Mouse (Mus musculus) limb, embryonic 12.5 days (tissue): ENCODE results near the gene Gm20441. TPM values are rescaled to one million over a fixed set of nuclear protein-coding genes. Genes with fewer than 3 reads are reported as not detected.

Experiments
- ATAC-seq: fragments of 200-750 bp; cut with Nextera tagmentation; 2 replicates; pipeline ENCODE4 v1.8.0; 2017; ENCODE audit warnings: low read depth, moderate TSS enrichment; ENCODE audit not compliant: insufficient number of reproducible peaks, insufficient read depth, low FRiP score, low TSS enrichment
- H3K27ac ChIP-seq: fragments of 300-500 bp; sonication (generic); 2 replicates; pipeline ENCODE4 v1.5.1; 2016; ENCODE audit warnings: mild to moderate bottlenecking, moderate library complexity
- H3K27me3 ChIP-seq: fragments of 300-500 bp; sonication (generic); 2 replicates; pipeline ENCODE4 v1.6.1; 2016; ENCODE audit warnings: mild to moderate bottlenecking, moderate library complexity
- H3K36me3 ChIP-seq: fragments of 300-500 bp; sonication (generic); 2 replicates; pipeline ENCODE4 v1.6.1; 2016; ENCODE audit warnings: mild to moderate bottlenecking, moderate library complexity
- H3K4me1 ChIP-seq: fragments of 300-500 bp; sonication (generic); replicated peaks from 2 replicates; pipeline ENCODE4 v1.6.1; 2016
- H3K4me2 ChIP-seq: fragments of 300-500 bp; sonication (generic); 2 replicates; pipeline ENCODE4 v1.6.1; 2016; ENCODE audit warnings: mild to moderate bottlenecking, moderate library complexity
- H3K4me3 ChIP-seq: fragments of 300-500 bp; sonication (generic); replicated peaks from 2 replicates; pipeline ENCODE4 v1.5.1; 2016; ENCODE audit warnings: mild to moderate bottlenecking
- H3K9ac ChIP-seq: fragments of 300-500 bp; sonication (generic); replicated peaks from 2 replicates; pipeline ENCODE4 v1.6.1; 2016; ENCODE audit warnings: mild to moderate bottlenecking, moderate library complexity
- H3K9me3 ChIP-seq: fragments of 300-500 bp; sonication (generic); 2 replicates; pipeline ENCODE4 v1.6.1; 2016; ENCODE audit warnings: mild to moderate bottlenecking, moderate library complexity
- WGBS: fragments of 180-500 bp; shearing (Covaris S2); methylation state at CpG from one replicate; pipeline ENCODE4 v1.1.7; 2016; 5-methylcytosine and 5-hydroxymethylcytosine counted together
- polyA plus RNA-seq: library from polyadenylated mRNA; unstranded; fragments of >200 nt; fragmentation: Nextera tagmentation; extraction: Ambion mirVana; gene quantifications from 2 replicates; pipeline ENCODE4 v1.2.1, GENCODE M21; 2016

Gene Gm20441
- polyA plus RNA-seq, 1 experiment from 2014 or later = 0.35 TPM

- WGBS = 96% methylated on average over 3 of the region's 3 CpGs
- H3K9ac ChIP-seq = no peak overlapping the region
- H3K4me1 ChIP-seq = peaks cover 13% of the 10 kb centered on the region
- no peak for ATAC-seq
- H3K27ac ChIP-seq = no peak overlapping the region
- H3K9me3 ChIP-seq = no peaks in the 10 kb centered on the region
- H3K4me3 ChIP-seq = no peak overlapping the region
- H3K27me3 ChIP-seq = no peaks in the 10 kb centered on the region
- H3K4me2 ChIP-seq = no peak overlapping the region
- peaks cover 25% of the 10 kb centered on the region for H3K36me3 ChIP-seq
Observed at GRCm38 (mm10) chr10:75760311-75760710, 20.4 kb downstream of the Gm20441 start.

DNA sequence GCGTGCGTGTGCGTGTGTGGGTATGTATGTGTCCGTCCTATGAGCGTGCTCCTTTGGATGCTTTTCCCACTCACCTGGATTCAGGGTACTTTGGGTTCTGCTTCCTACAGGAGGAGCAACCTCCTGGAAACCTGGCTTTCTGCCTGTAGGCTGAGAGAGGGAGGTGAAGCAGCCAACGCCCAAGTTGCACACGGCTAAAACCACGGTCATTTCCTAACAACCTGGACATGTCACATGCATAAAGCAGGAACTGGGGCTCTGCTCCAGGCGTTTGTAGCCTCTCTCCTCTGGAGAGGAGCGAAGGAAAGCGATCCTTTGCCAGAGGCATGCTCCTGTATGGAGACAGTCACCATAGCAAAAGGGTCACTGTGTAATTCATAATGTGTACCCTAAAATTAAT lies 24.0 kb downstream of the Gm20441 start:
- no peaks in the 10 kb centered on the region for H3K4me1 ChIP-seq
- no peak overlapping the region for H3K9ac ChIP-seq
- WGBS = 92% methylated on average over 11 of the region's 11 CpGs
- no peaks in the 10 kb centered on the region for H3K9me3 ChIP-seq
- H3K4me3 ChIP-seq = no peak overlapping the region
- ATAC-seq = no peak
- no peak overlapping the region for H3K4me2 ChIP-seq
- no peaks in the 10 kb centered on the region for H3K27me3 ChIP-seq
- no peak overlapping the region for H3K27ac ChIP-seq
- H3K36me3 ChIP-seq = peaks cover 60% of the 10 kb centered on the region

DNA sequence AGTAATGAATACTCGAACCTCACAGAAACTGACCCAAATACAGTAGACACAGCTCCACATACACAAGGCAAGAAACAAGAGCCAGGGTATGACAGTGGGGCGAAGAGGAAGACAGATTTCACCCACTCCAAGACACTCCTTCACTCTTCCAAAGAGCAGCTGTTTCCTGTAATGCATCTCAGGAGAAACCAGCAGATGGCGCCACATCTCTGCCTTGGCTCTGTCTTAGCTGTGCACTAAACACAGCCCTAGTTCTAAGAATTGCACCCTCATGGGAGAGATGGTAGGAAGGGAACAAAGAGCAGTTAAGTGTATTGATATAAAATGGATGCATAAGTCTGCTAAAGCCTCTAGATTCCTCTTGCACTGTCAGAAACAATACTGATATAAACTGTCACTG lies 36.7 kb downstream of the Gm20441 start:
- no peaks in the 10 kb centered on the region for H3K4me1 ChIP-seq
- no peak overlapping the region for H3K27ac ChIP-seq
- H3K9ac ChIP-seq = no peak overlapping the region
- 46% methylated on average over 3 of the region's 3 CpGs for WGBS
- no peaks in the 10 kb centered on the region for H3K9me3 ChIP-seq
- H3K36me3 ChIP-seq = peaks cover 94% of the 10 kb centered on the region
- H3K4me3 ChIP-seq = no peak overlapping the region
- ATAC-seq = peak; percentile 85; the same call in 1 of the 2 replicates
- H3K27me3 ChIP-seq = no peaks in the 10 kb centered on the region
- H3K4me2 ChIP-seq = no peak overlapping the region

DNA sequence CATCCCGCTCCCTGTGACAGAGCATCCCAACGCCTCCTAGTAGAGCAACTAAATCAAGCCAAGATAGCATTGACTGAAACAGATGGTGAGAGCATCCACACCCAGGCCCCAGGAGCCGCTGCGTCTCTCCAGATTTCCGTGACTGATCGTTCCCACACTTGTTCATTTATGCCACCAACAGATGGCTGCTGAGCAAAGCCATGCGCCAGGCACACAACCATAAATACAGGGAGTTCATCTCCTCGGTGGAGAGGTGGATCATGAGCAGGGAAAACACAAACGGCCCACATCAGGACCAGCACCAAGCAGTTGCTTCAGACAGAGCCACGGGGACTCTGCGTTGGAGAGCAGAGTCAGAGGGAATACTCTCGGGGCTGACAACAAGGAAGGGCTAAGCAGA lies 37.4 kb downstream of the Gm20441 start:
- no peak overlapping the region for H3K9ac ChIP-seq
- H3K4me3 ChIP-seq = no peak overlapping the region
- no peaks in the 10 kb centered on the region for H3K27me3 ChIP-seq
- no peak for ATAC-seq
- H3K4me2 ChIP-seq = no peak overlapping the region
- H3K36me3 ChIP-seq = peaks cover 94% of the 10 kb centered on the region
- 92% methylated on average over 12 of the region's 12 CpGs for WGBS
- H3K4me1 ChIP-seq = no peaks in the 10 kb centered on the region
- H3K9me3 ChIP-seq = no peaks in the 10 kb centered on the region
- no peak overlapping the region for H3K27ac ChIP-seq

DNA sequence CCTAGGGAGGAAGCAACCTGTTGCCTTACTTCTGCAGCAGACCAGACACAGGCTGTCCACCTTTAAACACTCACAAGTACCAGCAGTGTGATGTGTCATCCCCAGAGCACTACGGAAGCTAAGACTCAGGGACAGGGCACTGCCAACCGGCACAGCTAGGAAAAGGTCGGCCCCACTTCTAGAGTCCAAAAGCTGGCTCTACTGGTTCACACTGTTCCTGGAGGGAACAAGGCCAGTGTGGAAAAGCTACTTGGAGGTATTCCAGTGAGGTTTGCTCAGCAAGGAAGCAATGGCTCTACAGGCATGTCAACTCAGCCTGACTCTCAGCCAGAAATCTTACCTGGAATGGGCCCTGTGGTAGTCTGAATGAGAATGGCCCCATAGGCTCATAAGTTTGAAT lies 39.9 kb downstream of the Gm20441 start:
- 89% methylated on average over 3 of the region's 3 CpGs for WGBS
- Histone ChIP-seq H3K4me2 (no peak overlapping the region), H3K9ac (no peak overlapping the region), H3K27ac (no peak overlapping the region), H3K27me3 (no peaks in the 10 kb centered on the region), H3K4me1 (no peaks in the 10 kb centered on the region), H3K4me3 (no peak overlapping the region), H3K36me3 (peaks cover 94% of the 10 kb centered on the region), H3K9me3 (no peaks in the 10 kb centered on the region)
- no peak for ATAC-seq

- peaks cover 91% of the 10 kb centered on the region for H3K36me3 ChIP-seq
- H3K4me2 ChIP-seq = no peak overlapping the region
- no peaks in the 10 kb centered on the region for H3K4me1 ChIP-seq
- H3K4me3 ChIP-seq = no peak overlapping the region
- no peak overlapping the region for H3K9ac ChIP-seq
- no peaks in the 10 kb centered on the region for H3K27me3 ChIP-seq
- 95% methylated on average over 7 of the region's 7 CpGs for WGBS
- no peak overlapping the region for H3K27ac ChIP-seq
- H3K9me3 ChIP-seq = no peaks in the 10 kb centered on the region
- ATAC-seq = no peak
Observed at GRCm38 (mm10) chr10:75725449-75725848, 55.3 kb downstream of the Gm20441 start.

Other genes starting within 250 kb of the Gm20441 start
- 0.93 and 1.3 TPM in 2 replicates for gene Lrrc75b, start 220.6 kb downstream of the Gm20441 start, polyA plus RNA-seq
- 0.79 and 0.88 TPM in 2 replicates for gene Ggt1, start 219.3 kb downstream of the Gm20441 start, polyA plus RNA-seq
- 0.70 and 1.1 TPM in 2 replicates for gene Ggt5, start 191.6 kb downstream of the Gm20441 start, polyA plus RNA-seq
- gene Susd2, start 136.9 kb downstream of the Gm20441 start, polyA plus RNA-seq = 1.5 and 2.2 TPM in 2 replicates
- gene Cabin1, start 16.6 kb downstream of the Gm20441 start, polyA plus RNA-seq = 27.2 and 29.3 TPM in 2 replicates
- gene Ddt, start 7.5 kb downstream of the Gm20441 start, polyA plus RNA-seq = 104 and 112 TPM in 2 replicates
- 9.2 and 9.4 TPM in 2 replicates for gene Gstt3, start 460 bp upstream of the Gm20441 start, polyA plus RNA-seq
- 9.2 and 9.8 TPM in 2 replicates for gene Gstt1, start 17.6 kb upstream of the Gm20441 start, polyA plus RNA-seq
- gene Gstt4, start 41.6 kb upstream of the Gm20441 start, polyA plus RNA-seq = not detected in 2 replicates
- 9.7 and 11.1 TPM in 2 replicates for gene Gstt2, start 56.5 kb upstream of the Gm20441 start, polyA plus RNA-seq
- gene Mif, start 79.3 kb upstream of the Gm20441 start, polyA plus RNA-seq = 1,855 and 1,928 TPM in 2 replicates
- gene Derl3, start 112.5 kb upstream of the Gm20441 start, polyA plus RNA-seq = 3.5 and 3.9 TPM in 2 replicates
- gene Smarcb1, start 140.7 kb upstream of the Gm20441 start, polyA plus RNA-seq = 252 and 264 TPM in 2 replicates
- gene Chchd10, start 152.2 kb upstream of the Gm20441 start, polyA plus RNA-seq = 5.5 and 8.0 TPM in 2 replicates
- gene Mmp11, start 155.5 kb upstream of the Gm20441 start, polyA plus RNA-seq = 96.8 and 107 TPM in 2 replicates
- gene Gm867, start 159.7 kb upstream of the Gm20441 start, polyA plus RNA-seq = 0.32 and 0.50 TPM in 2 replicates
- 0.50 and 0.71 TPM in 2 replicates for gene Vpreb3, start 162.1 kb upstream of the Gm20441 start, polyA plus RNA-seq
- gene Gm5134, start 173.6 kb upstream of the Gm20441 start, polyA plus RNA-seq = not detected in 2 replicates